8 mouse cellular contexts compared by ENCODE assay signal in the genomic region with DNA sequence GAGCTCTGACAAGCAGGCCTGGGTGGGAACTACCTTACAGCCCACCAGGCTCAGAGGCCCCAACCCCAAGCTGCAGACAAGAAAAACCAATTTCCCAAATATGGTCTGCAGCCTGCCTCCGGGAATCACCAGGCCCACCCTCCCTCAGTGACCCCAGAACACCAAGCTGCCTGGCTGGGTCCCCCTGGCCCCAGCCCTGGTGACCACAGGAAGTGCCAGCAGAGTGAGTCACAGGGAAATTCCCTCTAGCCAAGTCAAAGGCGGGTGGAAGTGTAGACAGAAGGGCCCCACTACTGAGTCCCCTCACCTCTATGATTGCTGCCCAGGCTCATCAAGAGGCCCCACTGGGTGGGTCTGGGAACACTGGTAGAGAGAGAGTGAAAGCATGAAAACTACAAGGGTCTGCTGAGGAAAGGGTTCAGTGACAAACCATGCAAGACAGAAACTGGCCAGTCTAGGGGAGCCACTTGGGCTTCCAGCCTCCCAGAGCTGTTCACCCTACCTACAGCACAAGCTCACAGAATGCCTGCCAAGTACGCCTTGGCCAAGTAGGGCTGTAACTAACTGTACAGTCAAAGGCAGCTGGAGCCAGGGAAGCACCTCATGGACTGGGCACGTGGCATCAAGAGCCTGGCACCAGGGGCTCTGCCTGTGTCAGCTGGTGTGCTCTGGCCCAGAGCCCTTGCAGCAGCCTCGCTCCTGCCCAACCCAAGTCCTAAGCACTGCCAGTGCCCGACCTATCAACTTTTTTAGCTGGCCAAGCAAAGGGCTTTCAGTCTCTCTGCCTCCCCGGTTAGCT. TPM values are rescaled to one million over a fixed set of nuclear protein-coding genes. Genes with fewer than 3 reads are reported as not detected.
A peak's percentile ranks its signal among the peaks of the same experiment; 100 is the strongest.
DNase-seq lines count a peak whose midpoint lies in the region; ATAC-seq and TF ChIP-seq lines count a peak whose summit lies in the region.

No protein-coding gene starts in this region.

- peak; percentile 78 for ATAC-seq in embryonic facial prominence, embryonic 15.5 days (ENCODE audit: insufficient number of reproducible peaks, low FRiP score, low TSS enrichment, low read depth)
- peak; percentile 54; the same call in 1 of the 2 replicates for ATAC-seq in heart, embryonic 13.5 days (ENCODE audit: extremely low read depth, insufficient number of reproducible peaks, low FRiP score, low TSS enrichment)
- ATAC-seq in kidney, postnatal 0 days (replicated peaks; ENCODE audit: low FRiP score, low read depth): peak; percentile 49
- ATAC-seq in liver, embryonic 11.5 days (replicated peaks; ENCODE audit: low FRiP score): peak; percentile 32; the same call in 1 of the 2 replicates
- ATAC-seq in inflammation-experienced regulatory T-cells, adult 6 months: no peak

- H3K4me1 ChIP-seq in embryonic facial prominence, embryonic 15.5 days: peaks cover 57% of the 10 kb centered on the region
- H3K4me1 ChIP-seq in heart, embryonic 13.5 days: peaks cover 77% of the 10 kb centered on the region
- peaks cover 60% of the 10 kb centered on the region for H3K4me1 ChIP-seq in kidney, postnatal 0 days (replicated peaks; ENCODE audit: insufficient read depth, low read length)
- H3K4me1 ChIP-seq in liver, embryonic 11.5 days (replicated peaks; ENCODE audit: control insufficient read depth, insufficient read depth, low read length): peaks cover 24% of the 10 kb centered on the region

- H3K9ac ChIP-seq in embryonic facial prominence, embryonic 15.5 days: no peak overlapping the region
- peak overlapping the region; percentile 77 for H3K9ac ChIP-seq in heart, embryonic 13.5 days
- H3K9ac ChIP-seq in kidney, postnatal 0 days (ENCODE audit: low read depth, low read length): peak overlapping the region; percentile 5; the same call in 1 of the 2 replicates
- H3K9ac ChIP-seq in liver, embryonic 11.5 days (ENCODE audit: low read depth, low read length): no peak overlapping the region

- H3K27ac ChIP-seq in embryonic facial prominence, embryonic 15.5 days (replicated peaks): peak overlapping the region; percentile 72
- H3K27ac ChIP-seq in heart, embryonic 13.5 days (replicated peaks): peak overlapping the region; percentile 98
- H3K27ac ChIP-seq in kidney, postnatal 0 days: peak overlapping the region; percentile 80
- H3K27ac ChIP-seq in liver, embryonic 11.5 days (ENCODE audit: low read depth, low read length): peak overlapping the region; percentile 57

- no peaks in the 10 kb centered on the region for H3K27me3 ChIP-seq in embryonic facial prominence, embryonic 15.5 days
- H3K27me3 ChIP-seq in heart, embryonic 13.5 days (replicated peaks): no peaks in the 10 kb centered on the region
- H3K27me3 ChIP-seq in kidney, postnatal 0 days (ENCODE audit: insufficient read depth, low read length): no peaks in the 10 kb centered on the region
- peaks cover 11% of the 10 kb centered on the region for H3K27me3 ChIP-seq in liver, embryonic 11.5 days (replicated peaks; ENCODE audit: control insufficient read depth, insufficient read depth, low read length)

- H3K4me2 ChIP-seq in embryonic facial prominence, embryonic 15.5 days (replicated peaks): no peak overlapping the region
- H3K4me2 ChIP-seq in heart, embryonic 13.5 days: peak overlapping the region; percentile 56
- peak overlapping the region; percentile 16; the same call in 1 of the 2 replicates for H3K4me2 ChIP-seq in kidney, postnatal 0 days (ENCODE audit: low read length)
- H3K4me2 ChIP-seq in liver, embryonic 11.5 days: no peak overlapping the region

- no peak overlapping the region for H3K4me3 ChIP-seq in embryonic facial prominence, embryonic 15.5 days (replicated peaks)
- H3K4me3 ChIP-seq in heart, embryonic 13.5 days: peak overlapping the region; percentile 3; the same call in 1 of the 2 replicates
- H3K4me3 ChIP-seq in kidney, postnatal 0 days (replicated peaks; ENCODE audit: low read depth, low read length): no peak overlapping the region
- no peak overlapping the region for H3K4me3 ChIP-seq in liver, embryonic 11.5 days (ENCODE audit: low read depth, low read length)

- peak; percentile 83 for DNase-seq in right cerebral cortex, adult 18-20 months
- DNase-seq in right cerebral cortex, postnatal 25 days: no peak
- DNase-seq in kidney, postnatal 0 days (ENCODE audit: low spot score): peak; percentile 64
- DNase-seq in liver, embryonic 11.5 days (ENCODE audit: low spot score): no peak
- DNase-seq in right cerebral cortex, postnatal 14 days: peak; percentile 61

- WGBS in embryonic facial prominence, embryonic 15.5 days: 52% methylated on average over 7 of the region's 7 CpGs
- 26% methylated on average over 7 of the region's 7 CpGs for WGBS in heart, embryonic 13.5 days
- 36% methylated on average over 7 of the region's 7 CpGs for WGBS in kidney, postnatal 0 days
- 54% methylated on average over 7 of the region's 7 CpGs for WGBS in liver, embryonic 11.5 days

- H3K9me3 ChIP-seq in embryonic facial prominence, embryonic 15.5 days (replicated peaks): no peaks in the 10 kb centered on the region
- no peaks in the 10 kb centered on the region for H3K9me3 ChIP-seq in heart, embryonic 13.5 days
- H3K9me3 ChIP-seq in kidney, postnatal 0 days (replicated peaks; ENCODE audit: low read length): no peaks in the 10 kb centered on the region
- H3K9me3 ChIP-seq in liver, embryonic 11.5 days (ENCODE audit: control insufficient read depth, low read length): no peaks in the 10 kb centered on the region

- no peaks in the 10 kb centered on the region for H3K36me3 ChIP-seq in embryonic facial prominence, embryonic 15.5 days
- peaks cover 10% of the 10 kb centered on the region for H3K36me3 ChIP-seq in heart, embryonic 13.5 days
- H3K36me3 ChIP-seq in kidney, postnatal 0 days (ENCODE audit: insufficient read depth, low read length): no peaks in the 10 kb centered on the region
- H3K36me3 ChIP-seq in liver, embryonic 11.5 days (ENCODE audit: control insufficient read depth, insufficient read depth, low read length): no peaks in the 10 kb centered on the region

- TF ChIP-seq CTCF in kidney, postnatal 0 days (IDR thresholded peaks at IDR 0.05; ENCODE audit: low read depth): no peak

RNA-seq across cellular contexts. Expression of gene Bcar1, which starts 17.3 kb away (rescaled TPM):
- 31.9 and 40.2 TPM in 2 replicates for polyA plus RNA-seq in embryonic facial prominence, embryonic 15.5 days (2015; fragmentation: Nextera tagmentation; extraction: Ambion mirVana)
- 40.2 and 43.4 TPM in 2 replicates for polyA plus RNA-seq in heart, embryonic 13.5 days (2015; fragmentation: Nextera tagmentation; extraction: Ambion mirVana)
- 48.7 and 49.1 TPM in 2 replicates for polyA plus RNA-seq in kidney, postnatal 0 days (2015; fragmentation: Nextera tagmentation; extraction: Ambion mirVana)
- polyA plus RNA-seq in liver, embryonic 11.5 days (2014; fragmentation: Nextera tagmentation; extraction: Ambion mirVana): 26.1 and 27.8 TPM in 2 replicates
- under 1 TPM in 2 of 3 experiments, not detected in 1; 0.17 to 0.25 TPM for polyA plus RNA-seq in inflammation-experienced regulatory T-cells, adult 6 months (2017; shearing (Covaris generic))

RNA-seq across cellular contexts. Expression of gene Ctrb1, which starts 35.5 kb away (rescaled TPM):
- 0.32 TPM in 1 of 2 replicates, not detected in the other for polyA plus RNA-seq in embryonic facial prominence, embryonic 15.5 days (2015; fragmentation: Nextera tagmentation; extraction: Ambion mirVana)
- 1.9 TPM in 1 of 2 replicates, not detected in the other for polyA plus RNA-seq in heart, embryonic 13.5 days (2015; fragmentation: Nextera tagmentation; extraction: Ambion mirVana)
- polyA plus RNA-seq in kidney, postnatal 0 days (2015; fragmentation: Nextera tagmentation; extraction: Ambion mirVana): not detected in 2 replicates
- polyA plus RNA-seq in liver, embryonic 11.5 days (2014; fragmentation: Nextera tagmentation; extraction: Ambion mirVana): not detected in 2 replicates
- not detected for polyA plus RNA-seq in inflammation-experienced regulatory T-cells, adult 6 months (2017; shearing (Covaris generic))

Comparison
In these comparisons a context has a peak if more than half of its experiments do, and no peak if none do; other contexts are left out.
1. DNase-seq: peak in right cerebral cortex, adult 18-20 months (single experiment), kidney, postnatal 0 days (single experiment) and right cerebral cortex, postnatal 14 days (single experiment); none in right cerebral cortex, postnatal 25 days (single experiment) and liver, embryonic 11.5 days (single experiment).
2. H3K4me2 ChIP-seq: peak in heart, embryonic 13.5 days (single experiment) and kidney, postnatal 0 days (single experiment); none in embryonic facial prominence, embryonic 15.5 days (single experiment) and liver, embryonic 11.5 days (single experiment).
3. H3K9ac ChIP-seq: peak in heart, embryonic 13.5 days (single experiment) and kidney, postnatal 0 days (single experiment); none in embryonic facial prominence, embryonic 15.5 days (single experiment) and liver, embryonic 11.5 days (single experiment).
4. RNA of gene Bcar1, which starts 17.3 kb away (polyA plus RNA-seq): 48.7 to 49.1 TPM in kidney, postnatal 0 days, 40.2 to 43.4 TPM in heart, embryonic 13.5 days, 31.9 to 40.2 TPM in embryonic facial prominence, embryonic 15.5 days and 26.1 to 27.8 TPM in liver, embryonic 11.5 days; 0.17 to 0.25 TPM in inflammation-experienced regulatory T-cells, adult 6 months; every median in the first group is over 10 times any median in the second.
5. Peak in every context shown above with its lines, with median percentiles within 50 percentile points of each other: H3K27ac ChIP-seq.